Mouse (Mus musculus) heart, postnatal 0 days (tissue): ENCODE data around the gene Cdon.

Experiments used
- CTCF ChIP-seq: IDR thresholded peaks from 2 replicates; pipeline ENCODE4 v1.5.1; 2016; ENCODE audit warnings: antibody characterized with exemption, control low read depth, low read depth
- EP300 ChIP-seq: IDR thresholded peaks from 2 replicates; pipeline ENCODE4 v1.6.1; 2016; ENCODE audit warnings: antibody characterized with exemption, low read depth

GRCm38 (mm10) chr9:35541024-35541423, 120.1 kb downstream of the Cdon start:
- TF ChIP-seq CTCF, result no peak
- TF ChIP-seq EP300, result no peak
